Comparison of ENCODE assay signal across 10 mouse cellular contexts in the genomic region with DNA sequence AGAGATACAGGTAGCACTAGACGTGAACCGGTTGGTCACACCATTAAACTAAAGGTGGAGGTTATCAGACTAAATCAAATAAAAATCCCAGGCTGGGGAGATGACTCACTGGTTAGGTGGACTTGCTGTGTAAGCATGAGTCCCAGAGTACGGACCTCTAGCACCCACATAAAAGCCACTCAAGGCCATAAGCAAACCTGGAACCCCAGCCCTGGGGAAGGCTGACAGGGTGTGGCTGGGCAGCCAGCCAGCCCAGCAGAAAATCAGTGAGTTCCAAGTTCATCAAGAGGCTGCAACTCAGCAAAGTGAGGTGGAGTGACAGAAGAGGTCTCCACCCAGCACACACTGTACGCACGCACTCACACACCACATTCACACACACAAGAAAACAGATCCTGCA. TPM values are rescaled to one million over a fixed set of nuclear protein-coding genes. Genes with fewer than 3 reads are reported as not detected.
DNase-seq lines count a peak whose midpoint lies in the region; ATAC-seq lines count a peak whose summit lies in the region.
"Had no signal": no experiment of that assay in that cellular context is flagged by ENCODE, and none has a peak within 500 bp of the region (broad histone marks: within the 10 kb centered on the region; RNA-seq: fewer than 3 reads in every experiment).

No protein-coding gene starts in this region.

- peak; percentile 39 for DNase-seq in urinary bladder, postnatal 14 days (ENCODE audit: low spot score)
- no peak for DNase-seq in urinary bladder, adult 2 months (ENCODE audit: low spot score)
- DNase-seq in kidney, postnatal 36 days, result peak; percentile 66 to 77
- no peak for DNase-seq in right cerebral cortex, adult 2 months (ENCODE audit: low spot score in 2 of 2)
- DNase-seq in cerebellum, adult 18-20 months, result no peak
- no peak for DNase-seq in forebrain, embryonic 14.5 days (ENCODE audit: low spot score)

- peak overlapping the region; percentile 80 for H3K27ac ChIP-seq in lung, embryonic 16.5 days (ENCODE audit: low read length)
- H3K27ac ChIP-seq in forebrain, embryonic 14.5 days (ENCODE audit: low read depth, low read length), result no peak overlapping the region
- H3K27ac ChIP-seq: hindbrain, embryonic 15.5 days had no signal

- no peak overlapping the region for H3K9ac ChIP-seq in lung, embryonic 16.5 days (ENCODE audit: low read length)
- H3K9ac ChIP-seq in forebrain, embryonic 14.5 days (ENCODE audit: low read length), result no peak overlapping the region
- H3K9ac ChIP-seq: hindbrain, embryonic 15.5 days had no signal

- WGBS in lung, embryonic 16.5 days, result 48% methylated on average over 5 of the region's 5 CpGs
- 97% methylated on average over 5 of the region's 5 CpGs for WGBS in forebrain, embryonic 14.5 days

- no peaks in the 10 kb centered on the region for H3K9me3 ChIP-seq in lung, embryonic 16.5 days (ENCODE audit: control insufficient read depth, low read length)
- no peaks in the 10 kb centered on the region for H3K9me3 ChIP-seq in forebrain, embryonic 14.5 days (replicated peaks; ENCODE audit: control insufficient read depth, low read length)
- H3K9me3 ChIP-seq: hindbrain, embryonic 15.5 days had no signal

- H3K36me3 ChIP-seq in lung, embryonic 16.5 days (ENCODE audit: control insufficient read depth, insufficient read depth, low read length), result no peaks in the 10 kb centered on the region
- H3K36me3 ChIP-seq in forebrain, embryonic 14.5 days (ENCODE audit: control insufficient read depth, insufficient read depth, low read length), result no peaks in the 10 kb centered on the region
- H3K36me3 ChIP-seq: hindbrain, embryonic 15.5 days had no signal

- peak; percentile 90 for ATAC-seq in lung, embryonic 16.5 days (ENCODE audit: low read depth)
- ATAC-seq in forebrain, embryonic 14.5 days, result no peak
- ATAC-seq: forebrain, embryonic 16.5 days; Patski had no signal

- H3K27me3 ChIP-seq in lung, embryonic 16.5 days (ENCODE audit: control insufficient read depth, insufficient read depth, low read depth, low read length), result no peaks in the 10 kb centered on the region
- no peaks in the 10 kb centered on the region for H3K27me3 ChIP-seq in forebrain, embryonic 14.5 days (replicated peaks; ENCODE audit: control insufficient read depth, insufficient read depth, low read length)
- H3K27me3 ChIP-seq: hindbrain, embryonic 15.5 days; Patski had no signal

- no peak overlapping the region for H3K4me3 ChIP-seq in lung, embryonic 16.5 days (ENCODE audit: low read length)
- no peak overlapping the region for H3K4me3 ChIP-seq in forebrain, embryonic 14.5 days (ENCODE audit: low read depth, low read length)
- H3K4me3 ChIP-seq: hindbrain, embryonic 15.5 days had no signal

- no peak overlapping the region for H3K4me2 ChIP-seq in lung, embryonic 16.5 days (ENCODE audit: low read depth, low read length)
- H3K4me2 ChIP-seq in forebrain, embryonic 14.5 days (ENCODE audit: low read length), result no peak overlapping the region
- H3K4me2 ChIP-seq: hindbrain, embryonic 15.5 days had no signal

- H3K4me1 ChIP-seq in lung, embryonic 16.5 days (replicated peaks; ENCODE audit: control insufficient read depth, insufficient read depth, low read length), result peaks cover 40% of the 10 kb centered on the region
- no peaks in the 10 kb centered on the region for H3K4me1 ChIP-seq in forebrain, embryonic 14.5 days (ENCODE audit: control insufficient read depth, insufficient read depth, low read length)

RNA-seq across cellular contexts. Expression of gene Usp12, which starts 14.9 kb away (rescaled TPM):
- polyA plus RNA-seq in urinary bladder, adult 2 months (2012; rRNA removed), result 16.6 and 20.9 TPM in 2 replicates
- polyA plus RNA-seq in lung, embryonic 16.5 days (2015; fragmentation: Nextera tagmentation; extraction: Ambion mirVana), result 17.0 and 17.2 TPM in 2 replicates
- 9.6 and 10.5 TPM in 2 replicates for polyA plus RNA-seq in forebrain, embryonic 14.5 days (2014; fragmentation: Nextera tagmentation; extraction: Ambion mirVana)

RNA-seq across cellular contexts. Expression of gene Rpl21, which starts 52.8 kb away (rescaled TPM):
- 587 and 829 TPM in 2 replicates for polyA plus RNA-seq in urinary bladder, adult 2 months (2012; rRNA removed)
- polyA plus RNA-seq in lung, embryonic 16.5 days (2015; fragmentation: Nextera tagmentation; extraction: Ambion mirVana), result 510 and 546 TPM in 2 replicates
- 391 and 517 TPM in 2 replicates for polyA plus RNA-seq in forebrain, embryonic 14.5 days (2014; fragmentation: Nextera tagmentation; extraction: Ambion mirVana)

Comparison
In these comparisons a context has a peak if more than half of its experiments do, and no peak if none do; other contexts are left out.
1. DNase-seq: peak in urinary bladder, postnatal 14 days (single experiment) and kidney, postnatal 36 days (2 of 2); none in urinary bladder, adult 2 months (single experiment), right cerebral cortex, adult 2 months (0 of 2), cerebellum, adult 18-20 months (0 of 2) and forebrain, embryonic 14.5 days (single experiment).